Mouse (Mus musculus): ENCODE data around the gene Slc22a20.

Slc22a20 gene

DNA sequence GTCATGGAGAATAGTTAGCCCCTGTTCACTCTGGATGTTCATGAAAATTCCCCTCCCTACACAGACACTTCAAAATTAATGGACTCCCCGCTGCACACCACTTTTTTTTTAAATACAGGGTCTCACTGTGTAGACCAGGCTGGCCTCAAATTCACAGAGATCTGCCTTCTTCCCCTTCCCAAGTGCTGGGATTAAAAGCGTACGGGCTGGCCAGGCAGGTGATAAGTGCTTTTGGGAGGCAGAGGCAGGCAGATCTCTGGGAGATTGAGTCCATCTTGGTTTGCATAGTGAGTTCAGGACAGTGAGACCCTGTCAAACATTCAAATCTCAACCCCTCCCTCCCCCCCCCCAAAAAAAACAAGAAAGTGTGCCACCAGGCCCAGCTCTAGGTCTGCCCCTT lies 63.0 kb downstream of the Slc22a20 start:
- DNase-seq = no peak

DNA sequence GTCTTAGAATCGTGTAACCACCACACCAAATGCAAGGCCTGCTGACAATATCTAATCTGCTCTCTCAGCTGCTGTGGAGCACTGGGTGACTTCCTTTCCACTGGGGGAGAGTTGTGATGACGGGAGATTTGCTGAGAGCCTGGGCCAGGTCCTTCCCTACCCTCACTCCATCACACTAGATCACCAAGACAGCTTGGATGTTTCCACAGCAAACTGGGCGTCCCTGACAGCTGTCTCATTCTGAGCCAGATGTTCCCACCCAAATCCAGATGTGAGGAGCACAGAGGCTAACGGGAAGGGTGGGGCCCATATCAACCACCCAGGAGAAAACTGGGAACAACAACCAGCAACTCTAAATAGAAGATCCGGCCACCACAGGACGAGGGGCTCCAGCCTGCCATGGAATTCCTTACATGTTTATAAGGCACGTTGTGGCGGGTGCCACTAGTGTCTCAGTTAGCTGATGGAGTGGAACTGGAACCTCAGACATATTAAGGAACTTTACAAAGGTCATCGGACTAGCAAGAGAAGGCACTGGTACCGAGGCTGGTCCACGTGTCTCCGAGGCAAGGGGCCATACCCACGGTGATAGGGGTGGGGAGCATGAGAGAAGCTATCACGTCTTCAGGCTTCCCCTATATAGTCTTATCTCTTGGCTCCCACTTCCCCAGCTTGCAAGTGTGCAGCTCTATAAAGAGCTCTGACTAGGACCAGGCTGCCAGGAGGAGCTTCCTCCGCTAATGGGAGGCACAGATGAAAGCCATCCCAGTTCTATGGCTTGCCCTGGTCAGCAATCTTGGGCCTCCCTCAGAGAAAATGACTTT lies 63.6 kb downstream of the Slc22a20 start:
- no peak for DNase-seq

DNA sequence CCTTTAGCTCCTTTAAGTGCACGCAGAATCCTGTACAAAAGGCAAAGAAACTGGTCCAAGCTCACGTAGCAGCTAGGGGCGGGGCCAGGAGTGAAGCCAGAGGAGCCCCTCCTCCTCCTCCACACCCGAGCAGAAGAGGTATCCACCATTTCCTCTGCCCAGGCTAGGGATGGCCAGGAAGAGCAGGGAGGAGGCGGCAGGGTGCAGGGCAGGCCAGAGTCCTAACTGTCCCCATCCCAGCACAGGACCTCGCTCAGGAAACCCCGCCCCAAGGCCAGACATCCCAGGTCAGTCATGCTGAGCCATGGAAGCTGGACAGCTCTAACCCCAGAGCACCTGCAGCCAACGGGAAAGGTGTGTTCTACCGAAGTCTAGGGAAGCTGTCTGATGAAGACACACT lies 64.2 kb downstream of the Slc22a20 start:
- no peak for DNase-seq

Measured in thymus, adult 18-20 months (tissue).